Mouse (Mus musculus) stomach, postnatal 0 days (tissue): ENCODE measurements around the gene Rpl12.

Experiments used
- CTCF ChIP-seq: IDR thresholded peaks from 2 replicates; pipeline ENCODE4 v1.5.1; 2016; ENCODE audit warnings: antibody characterized with exemption, low read depth, mild to moderate bottlenecking, moderate library complexity
- EP300 ChIP-seq: optimal IDR thresholded peaks from 2 replicates; pipeline ENCODE3; 2016; ENCODE audit warnings: antibody characterized with exemption

DNA sequence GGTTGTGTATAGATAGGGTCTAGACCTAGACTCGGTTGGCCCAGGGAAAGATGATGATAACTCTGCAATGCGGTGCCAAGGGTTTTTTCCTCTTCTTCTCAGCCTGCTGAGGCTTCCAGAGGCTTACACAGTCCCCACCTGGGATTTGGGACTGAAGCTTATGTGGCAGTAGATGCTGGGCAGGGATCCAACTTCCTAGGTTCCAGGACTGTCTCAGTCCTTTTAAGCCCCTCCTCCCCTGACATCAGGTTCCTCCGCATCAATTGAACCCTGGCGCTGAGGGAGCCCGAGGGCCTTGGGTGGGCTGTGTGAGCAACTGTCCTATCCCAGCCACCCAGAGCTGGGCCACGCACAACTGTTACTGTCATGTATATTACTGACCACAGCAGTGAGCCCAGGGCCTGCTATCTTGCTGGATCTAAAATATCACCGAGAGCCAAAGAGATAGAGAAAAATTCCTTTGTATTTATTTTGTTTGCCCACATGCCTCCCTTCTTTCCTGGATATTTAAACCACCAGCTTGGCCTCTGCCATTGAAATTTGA lies 49.6 kb upstream of the Rpl12 start:
- TF ChIP-seq CTCF, result no peak
- TF ChIP-seq EP300, result no peak
